Mouse (Mus musculus): Measurements from ENCODE around the gene Rin1. TPM values are rescaled to one million over a fixed set of nuclear protein-coding genes. Genes with fewer than 3 reads are reported as not detected.

Gene Rin1
- total and polyA plus RNA-seq, 3 experiments, result 0.13 to 0.89 (median 0.47) TPM

- Histone ChIP-seq H3K4me2 (ENCODE audit: insufficient read depth, low read depth, poor library complexity, severe bottlenecking) (no peak overlapping the region), H3K79me2 (replicated peaks; ENCODE audit: control insufficient read depth, extremely low read depth, insufficient read depth, poor library complexity, severe bottlenecking) (no peaks in the 10 kb centered on the region), H3K9ac (ENCODE audit: insufficient read depth, low read depth) (no peak overlapping the region), H3K4me3 (replicated peaks in 1 of 3; ENCODE audit: low read depth in 2 of 3, low read length in 2 of 3, poor library complexity in 1 of 3) (no peak overlapping the region), H3K9me3 (replicated peaks; ENCODE audit: low read length) (no peaks in the 10 kb centered on the region), H3K27me3 (replicated peaks) (no peaks in the 10 kb centered on the region), H3K27ac (ENCODE audit: insufficient read depth, low read depth) (no peak overlapping the region), H3K4me1 (ENCODE audit: control insufficient read depth in 1 of 2, insufficient read depth in 2 of 2) (peaks cover 12 to 19% of the 10 kb centered on the region in 2 experiments), H3K36me3 (replicated peaks in 1 of 2; ENCODE audit: control insufficient read depth in 1 of 2, insufficient read depth in 1 of 2, low read length in 1 of 2) (peaks cover 42 to 89% of the 10 kb centered on the region in 2 experiments)
- no peak for DNase-seq (ENCODE audit: extremely low read depth)
- dilution Hi-C loops (cut with MboI; ENCODE audit: extremely low pct_ligation_motif_present, extremely low pct_unique_long_range_greater_than_20kb, low sequenced_read_pairs), result no loop called here
- TF ChIP-seq KAT2A (IDR thresholded peaks at IDR 0.05; ENCODE audit: insufficient replicate concordance, low read length) (no peak), CTCF (conservative IDR thresholded peaks at IDR 0.05 in 1 of 2, IDR thresholded peaks at IDR 0.05 in 1 of 2; ENCODE audit: low read depth in 2 of 2, low read length in 2 of 2) (no peak), MAX (IDR thresholded peaks at IDR 0.05; ENCODE audit: low read length) (no peak), JUND (conservative IDR thresholded peaks at IDR 0.05; ENCODE audit: low read depth, low read length) (no peak), POLR2AphosphoS2 (IDR thresholded peaks at IDR 0.05; ENCODE audit: low read depth, low read length) (no peak), NRF1 (IDR thresholded peaks at IDR 0.05; ENCODE audit: low read depth, low read length) (no peak), MAZ (IDR thresholded peaks at IDR 0.05; ENCODE audit: low read depth, low read length) (no peak), RCOR1 (conservative IDR thresholded peaks at IDR 0.05; ENCODE audit: low read depth, low read length) (no peak), USF1 (IDR thresholded peaks at IDR 0.05; ENCODE audit: low read depth, low read length) (no peak), CHD1 (IDR thresholded peaks at IDR 0.05; ENCODE audit: low read depth, low read length) (no peak), HCFC1 (IDR thresholded peaks at IDR 0.05; ENCODE audit: low read depth, low read length) (no peak), BHLHE40 (IDR thresholded peaks at IDR 0.05; ENCODE audit: low read depth, low read length) (no peak), JUN (IDR thresholded peaks at IDR 0.05; ENCODE audit: insufficient read depth, low read depth, low read length) (no peak), ETS1 (conservative IDR thresholded peaks at IDR 0.05; ENCODE audit: low read depth, low read length) (no peak), UBTF (IDR thresholded peaks at IDR 0.05; ENCODE audit: low read depth, low read length) (no peak), SMC3 (IDR thresholded peaks at IDR 0.05; ENCODE audit: low read depth, low read length) (no peak), POLR2A (IDR thresholded peaks at IDR 0.05; ENCODE audit: low read depth, low read length) (no peak), RAD21 (IDR thresholded peaks at IDR 0.05; ENCODE audit: low read depth, low read length) (no peak), GABPA (IDR thresholded peaks at IDR 0.05; ENCODE audit: insufficient replicate concordance, low read depth, low read length) (no peak), TBP (conservative IDR thresholded peaks at IDR 0.05; ENCODE audit: low read depth, low read length) (no peak)
- in situ Hi-C loops (cut with MboI; ENCODE audit: low pct_ligation_motif_present, low pct_unique_long_range_greater_than_20kb, low sequenced_read_pairs), result no loop called here
These were observed 956 bp upstream of the Rin1 start for GRCm38 (mm10) chr19:5049325-5049724.

- Histone ChIP-seq H3K9me3 (replicated peaks; ENCODE audit: low read length) (no peaks in the 10 kb centered on the region), H3K27me3 (replicated peaks) (no peaks in the 10 kb centered on the region), H3K36me3 (replicated peaks in 1 of 2; ENCODE audit: control insufficient read depth in 1 of 2, insufficient read depth in 1 of 2, low read length in 1 of 2) (peaks cover 36 to 84% of the 10 kb centered on the region in 2 experiments), H3K4me1 (ENCODE audit: control insufficient read depth in 1 of 2, insufficient read depth in 2 of 2) (peaks cover 12 to 19% of the 10 kb centered on the region in 2 experiments), H3K9ac (ENCODE audit: insufficient read depth, low read depth) (no peak overlapping the region), H3K79me2 (replicated peaks; ENCODE audit: control insufficient read depth, extremely low read depth, insufficient read depth, poor library complexity, severe bottlenecking) (no peaks in the 10 kb centered on the region), H3K4me3 (replicated peaks in 1 of 3; ENCODE audit: low read depth in 2 of 3, low read length in 2 of 3, poor library complexity in 1 of 3) (no peak overlapping the region), H3K27ac (ENCODE audit: insufficient read depth, low read depth) (no peak overlapping the region), H3K4me2 (ENCODE audit: insufficient read depth, low read depth, poor library complexity, severe bottlenecking) (no peak overlapping the region)
- TF ChIP-seq MAFK (IDR thresholded peaks at IDR 0.05; ENCODE audit: insufficient replicate concordance, low read length) (no peak), GABPA (IDR thresholded peaks at IDR 0.05; ENCODE audit: insufficient replicate concordance, low read depth, low read length) (no peak), ZNF384 (IDR thresholded peaks at IDR 0.05; ENCODE audit: low read depth, low read length) (no peak), EP300 (IDR thresholded peaks at IDR 0.05; ENCODE audit: low read length) (no peak), ELF1 (IDR thresholded peaks at IDR 0.05; ENCODE audit: low read depth, low read length) (no peak), SIN3A (IDR thresholded peaks at IDR 0.05; ENCODE audit: low read length) (no peak), USF1 (IDR thresholded peaks at IDR 0.05; ENCODE audit: low read depth, low read length) (no peak), MAX (IDR thresholded peaks at IDR 0.05; ENCODE audit: low read length) (no peak), USF2 (conservative IDR thresholded peaks at IDR 0.05; ENCODE audit: low read depth, low read length) (no peak), TBP (conservative IDR thresholded peaks at IDR 0.05; ENCODE audit: low read depth, low read length) (no peak), MEF2A (IDR thresholded peaks at IDR 0.05; ENCODE audit: borderline replicate concordance, low read depth, low read length) (no peak), IRF4 (IDR thresholded peaks at IDR 0.05; ENCODE audit: low read depth, low read length) (no peak), PAX5 (IDR thresholded peaks at IDR 0.05; ENCODE audit: low read length) (no peak), POLR2AphosphoS2 (IDR thresholded peaks at IDR 0.05; ENCODE audit: low read depth, low read length) (no peak), ZMIZ1 (IDR thresholded peaks at IDR 0.05; ENCODE audit: low read depth, low read length) (no peak), POLR2A (IDR thresholded peaks at IDR 0.05; ENCODE audit: low read depth, low read length) (no peak)
- DNase-seq (ENCODE audit: extremely low read depth), result no peak
- in situ Hi-C loops (cut with MboI; ENCODE audit: low pct_ligation_motif_present, low pct_unique_long_range_greater_than_20kb, low sequenced_read_pairs) (no loop called here), dilution Hi-C loops (cut with MboI; ENCODE audit: extremely low pct_ligation_motif_present, extremely low pct_unique_long_range_greater_than_20kb, low sequenced_read_pairs) (no loop called here)
These were observed 750 bp downstream of the Rin1 start for GRCm38 (mm10) chr19:5051031-5051430.

Measured in CH12.LX (cell line).